Mouse (Mus musculus): ENCODE data around the gene Apbb2. TPM values are rescaled to one million over a fixed set of nuclear protein-coding genes. Genes with fewer than 3 reads are reported as not detected.

The Apbb2 gene
- total and polyA plus RNA-seq, 3 experiments, result 0.34 to 0.40 (median 0.34) TPM

DNA sequence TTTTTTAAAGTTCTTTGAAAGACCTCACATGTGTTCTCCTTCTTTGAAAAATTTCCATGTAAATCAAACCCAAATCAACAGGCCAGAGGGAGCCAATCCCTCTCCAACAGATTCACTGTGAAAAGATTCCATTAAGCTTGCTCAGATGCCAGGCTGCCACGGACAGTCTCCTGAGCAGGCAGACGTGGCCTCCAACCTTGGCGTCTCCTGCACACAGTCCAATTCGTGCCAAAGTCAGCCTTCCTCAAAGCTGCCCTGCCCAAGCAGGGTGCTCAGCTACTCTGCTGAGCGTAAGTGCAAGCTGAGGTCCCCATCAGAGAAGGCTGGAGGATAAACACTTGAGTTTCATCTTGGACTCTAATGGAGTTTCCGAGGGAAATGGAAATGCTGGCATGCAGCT lies 85.8 kb downstream of the Apbb2 start:
- in situ Hi-C loops (cut with MboI; ENCODE audit: low pct_ligation_motif_present, low pct_unique_long_range_greater_than_20kb, low sequenced_read_pairs) (no loop called here), dilution Hi-C loops (cut with MboI; ENCODE audit: extremely low pct_ligation_motif_present, extremely low pct_unique_long_range_greater_than_20kb, low sequenced_read_pairs) (no loop called here)
- H3K9me3 ChIP-seq (replicated peaks; ENCODE audit: low read length), result no peaks in the 10 kb centered on the region
- H3K27ac ChIP-seq (ENCODE audit: insufficient read depth, low read depth), result no peak overlapping the region
- no peaks in the 10 kb centered on the region for H3K27me3 ChIP-seq (replicated peaks)
- H3K4me3 ChIP-seq (replicated peaks in 1 of 3; ENCODE audit: low read depth in 2 of 3, low read length in 2 of 3, poor library complexity in 1 of 3), result no peak overlapping the region
- H3K9ac ChIP-seq (ENCODE audit: insufficient read depth, low read depth), result no peak overlapping the region
- H3K79me2 ChIP-seq (replicated peaks; ENCODE audit: control insufficient read depth, extremely low read depth, insufficient read depth, poor library complexity, severe bottlenecking), result no peaks in the 10 kb centered on the region
- H3K4me2 ChIP-seq (ENCODE audit: insufficient read depth, low read depth, poor library complexity, severe bottlenecking), result no peak overlapping the region
- no peak for DNase-seq (ENCODE audit: extremely low read depth)
- no peak for TF ChIP-seq CTCF (conservative IDR thresholded peaks at IDR 0.05 in 1 of 2, IDR thresholded peaks at IDR 0.05 in 1 of 2; ENCODE audit: low read depth in 2 of 2, low read length in 2 of 2)
- H3K36me3 ChIP-seq (replicated peaks in 1 of 2; ENCODE audit: control insufficient read depth in 1 of 2, insufficient read depth in 1 of 2, low read length in 1 of 2), result no peaks in the 10 kb centered on the region
- H3K4me1 ChIP-seq (ENCODE audit: control insufficient read depth in 1 of 2, insufficient read depth in 2 of 2), result no peaks in the 10 kb centered on the region

DNA sequence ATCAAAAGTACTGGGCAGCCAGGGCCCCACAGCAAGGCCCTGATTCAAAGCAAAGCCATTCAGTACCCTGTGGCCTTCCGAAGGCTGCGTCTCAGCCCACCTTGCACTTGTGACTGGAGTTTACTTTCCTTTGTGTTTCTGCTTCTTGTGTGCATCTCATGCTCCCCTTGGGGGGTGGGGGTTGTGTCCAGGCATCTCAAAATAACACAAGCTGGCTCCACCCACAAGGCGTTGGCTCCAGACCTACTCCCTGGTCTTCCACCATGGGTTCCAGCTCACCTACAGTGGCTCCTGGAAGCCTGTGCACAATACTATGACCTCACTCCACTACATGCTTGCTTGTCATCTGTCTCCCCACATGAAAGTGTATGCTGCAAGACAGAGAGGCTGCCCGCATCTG lies 88.2 kb downstream of the Apbb2 start:
- Histone ChIP-seq H3K4me1 (ENCODE audit: control insufficient read depth in 1 of 2, insufficient read depth in 2 of 2) (peaks cover 1 to 5% of the 10 kb centered on the region in 2 experiments), H3K9me3 (replicated peaks; ENCODE audit: low read length) (no peaks in the 10 kb centered on the region), H3K36me3 (replicated peaks in 1 of 2; ENCODE audit: control insufficient read depth in 1 of 2, insufficient read depth in 1 of 2, low read length in 1 of 2) (no peaks in the 10 kb centered on the region), H3K4me3 (replicated peaks in 1 of 3; ENCODE audit: low read depth in 2 of 3, low read length in 2 of 3, poor library complexity in 1 of 3) (no peak overlapping the region), H3K27me3 (replicated peaks) (no peaks in the 10 kb centered on the region), H3K4me2 (ENCODE audit: insufficient read depth, low read depth, poor library complexity, severe bottlenecking) (no peak overlapping the region), H3K9ac (ENCODE audit: insufficient read depth, low read depth) (no peak overlapping the region), H3K27ac (ENCODE audit: insufficient read depth, low read depth) (no peak overlapping the region), H3K79me2 (replicated peaks; ENCODE audit: control insufficient read depth, extremely low read depth, insufficient read depth, poor library complexity, severe bottlenecking) (no peaks in the 10 kb centered on the region)
- TF ChIP-seq EP300 (IDR thresholded peaks at IDR 0.05; ENCODE audit: low read length) (no peak), SIN3A (IDR thresholded peaks at IDR 0.05; ENCODE audit: low read length) (no peak), IRF4 (IDR thresholded peaks at IDR 0.05; ENCODE audit: low read depth, low read length) (no peak), USF1 (IDR thresholded peaks at IDR 0.05; ENCODE audit: low read depth, low read length) (no peak)
- no peak for DNase-seq (ENCODE audit: extremely low read depth)
- dilution Hi-C loops (cut with MboI; ENCODE audit: extremely low pct_ligation_motif_present, extremely low pct_unique_long_range_greater_than_20kb, low sequenced_read_pairs), result no loop called here
- in situ Hi-C loops (cut with MboI; ENCODE audit: low pct_ligation_motif_present, low pct_unique_long_range_greater_than_20kb, low sequenced_read_pairs), result no loop called here

DNA sequence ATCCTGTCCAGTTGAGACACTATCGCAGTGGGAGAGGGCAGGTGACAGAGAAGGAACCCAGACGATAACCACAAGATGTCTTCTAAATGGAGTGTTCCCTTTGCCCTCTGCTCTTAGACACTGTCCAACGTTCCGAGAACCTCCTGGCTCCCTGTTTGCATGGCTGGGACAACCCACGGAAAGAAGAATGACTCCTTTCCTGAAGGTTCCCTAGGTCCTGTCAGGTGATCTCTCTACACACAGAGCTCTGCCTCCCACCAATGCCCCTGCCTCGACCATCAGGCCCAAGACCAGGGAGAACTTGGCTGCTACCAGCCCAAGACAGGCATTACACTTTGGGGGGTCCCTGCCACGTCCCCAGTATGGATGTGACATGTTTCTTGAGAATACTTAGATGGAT lies 89.0 kb downstream of the Apbb2 start:
- Histone ChIP-seq H3K4me3 (replicated peaks in 1 of 3; ENCODE audit: low read depth in 2 of 3, low read length in 2 of 3, poor library complexity in 1 of 3) (no peak overlapping the region), H3K79me2 (replicated peaks; ENCODE audit: control insufficient read depth, extremely low read depth, insufficient read depth, poor library complexity, severe bottlenecking) (no peaks in the 10 kb centered on the region), H3K4me1 (ENCODE audit: control insufficient read depth in 1 of 2, insufficient read depth in 2 of 2) (peaks cover 3 to 11% of the 10 kb centered on the region in 2 experiments), H3K36me3 (replicated peaks in 1 of 2; ENCODE audit: control insufficient read depth in 1 of 2, insufficient read depth in 1 of 2, low read length in 1 of 2) (no peaks in the 10 kb centered on the region), H3K27ac (ENCODE audit: insufficient read depth, low read depth) (no peak overlapping the region), H3K9me3 (replicated peaks; ENCODE audit: low read length) (no peaks in the 10 kb centered on the region), H3K9ac (ENCODE audit: insufficient read depth, low read depth) (no peak overlapping the region), H3K4me2 (ENCODE audit: insufficient read depth, low read depth, poor library complexity, severe bottlenecking) (no peak overlapping the region), H3K27me3 (replicated peaks) (no peaks in the 10 kb centered on the region)
- dilution Hi-C loops (cut with MboI; ENCODE audit: extremely low pct_ligation_motif_present, extremely low pct_unique_long_range_greater_than_20kb, low sequenced_read_pairs), result no loop called here
- no peak for TF ChIP-seq E2F4 (IDR thresholded peaks at IDR 0.05; ENCODE audit: insufficient replicate concordance, low read depth, low read length)
- TF ChIP-seq JUN (IDR thresholded peaks at IDR 0.05; ENCODE audit: insufficient read depth, low read depth, low read length), result no peak
- no peak for TF ChIP-seq ZNF384 (IDR thresholded peaks at IDR 0.05; ENCODE audit: low read depth, low read length)
- no peak for TF ChIP-seq BHLHE40 (IDR thresholded peaks at IDR 0.05; ENCODE audit: low read depth, low read length)
- no peak for TF ChIP-seq SMC3 (IDR thresholded peaks at IDR 0.05; ENCODE audit: low read depth, low read length)
- no peak for TF ChIP-seq CHD2 (IDR thresholded peaks at IDR 0.05; ENCODE audit: low read length)
- TF ChIP-seq GABPA (IDR thresholded peaks at IDR 0.05; ENCODE audit: insufficient replicate concordance, low read depth, low read length), result no peak
- no peak for TF ChIP-seq MYC (IDR thresholded peaks at IDR 0.05; ENCODE audit: low read depth, low read length)
- TF ChIP-seq USF1 (IDR thresholded peaks at IDR 0.05; ENCODE audit: low read depth, low read length), result no peak
- in situ Hi-C loops (cut with MboI; ENCODE audit: low pct_ligation_motif_present, low pct_unique_long_range_greater_than_20kb, low sequenced_read_pairs), result no loop called here
- DNase-seq (ENCODE audit: extremely low read depth), result no peak

All from CH12.LX (cell line).